Mouse (Mus musculus) MEL (cell line): ENCODE measurements around the gene Pm20d2. TPM values are rescaled to one million over a fixed set of nuclear protein-coding genes. Genes with fewer than 3 reads are reported as not detected.

Source experiments
- DNase-seq: peaks from one replicate; pipeline ENCODE4 v3.0.0; 2011; ENCODE audit warnings: low read depth, low spot score
- H3K27ac ChIP-seq: 2 replicates; pipeline ENCODE4 v1.5.1; 2012; ENCODE audit warnings: low read depth, mild to moderate bottlenecking, control low read depth, low read length, moderate library complexity; ENCODE audit not compliant: control insufficient read depth
- H3K27me3 ChIP-seq, 2 experiments: fragments of 150-350 bp in 1 of 2; sonication (generic) in 1 of 2; 2 replicates each; pipeline ENCODE4 v1.6.1; 2012; ENCODE audit warnings: low read length in 2 of 2, mild to moderate bottlenecking in 2 of 2, improper control_type of control experiment in 1 of 2, moderate library complexity in 1 of 2; ENCODE audit not compliant: insufficient read depth in 2 of 2, control insufficient read depth in 1 of 2
- H3K36me3 ChIP-seq, 2 experiments: 2 replicates each; pipeline ENCODE4 v1.6.1; 2012 to 2014; ENCODE audit warnings: low read length in 2 of 2, improper control_type of control experiment in 1 of 2, inconsistent platforms in 1 of 2, mild to moderate bottlenecking in 1 of 2; ENCODE audit not compliant: insufficient read depth in 2 of 2, control insufficient read depth in 1 of 2
- H3K4me1 ChIP-seq, 2 experiments: fragments of 150-350 bp in 1 of 2; sonication (generic) in 1 of 2; 2 replicates each; pipeline ENCODE4 v1.6.1; 2012; ENCODE audit warnings: low read length in 2 of 2, improper control_type of control experiment in 1 of 2, mild to moderate bottlenecking in 1 of 2; ENCODE audit not compliant: insufficient read depth in 2 of 2, control insufficient read depth in 1 of 2
- H3K4me3 ChIP-seq, 2 experiments: fragments of 150-350 bp in 1 of 2; sonication (generic) in 1 of 2; 2 replicates each; pipeline ENCODE4 v1.5.1; 2012; ENCODE audit warnings: low read depth in 2 of 2, low read length in 2 of 2, mild to moderate bottlenecking in 2 of 2, moderate library complexity in 2 of 2, control low read depth in 1 of 2, improper control_type of control experiment in 1 of 2; ENCODE audit not compliant: control insufficient read depth in 1 of 2, insufficient read depth in 1 of 2
- H3K79me2 ChIP-seq: 2 replicates; pipeline ENCODE4 v1.6.1; 2012; ENCODE audit warnings: mild to moderate bottlenecking, low read length, moderate library complexity; ENCODE audit not compliant: control insufficient read depth, poor library complexity, insufficient read depth
- H3K9ac ChIP-seq: 2 replicates; pipeline ENCODE4 v1.6.1; 2012; ENCODE audit warnings: low read depth, mild to moderate bottlenecking, control low read depth, low read length, moderate library complexity; ENCODE audit not compliant: control insufficient read depth, poor library complexity, severe bottlenecking
- H3K9me3 ChIP-seq: fragments of 150-350 bp; sonication (generic); replicated peaks from 2 replicates; pipeline ENCODE4 v1.6.1; 2012; ENCODE audit warnings: mild to moderate bottlenecking, low read length, improper control_type of control experiment, moderate library complexity; ENCODE audit not compliant: insufficient read depth
- ELF1 ChIP-seq: IDR thresholded peaks from 2 replicates; pipeline ENCODE4 v1.6.1; 2014; ENCODE audit warnings: low read depth, mild to moderate bottlenecking, inconsistent platforms, low read length, improper control_type of control experiment, moderate library complexity
- EP300 ChIP-seq, 2 experiments: IDR thresholded peaks; 2 replicates each; pipeline ENCODE4 v1.6.1; 2011; ENCODE audit warnings: improper control_type of control experiment in 2 of 2, low read length in 2 of 2, low read depth in 1 of 2, mild to moderate bottlenecking in 1 of 2
- ETS1 ChIP-seq: IDR thresholded peaks from 2 replicates; pipeline ENCODE4 v1.6.1; 2012; ENCODE audit warnings: low read depth, mild to moderate bottlenecking, inconsistent platforms, low read length, improper control_type of control experiment, moderate library complexity
- KAT2A ChIP-seq: conservative IDR thresholded peaks from 2 replicates; pipeline ENCODE4 v1.6.1; 2012; ENCODE audit warnings: low read depth, low read length, improper control_type of control experiment, inconsistent platforms
- MAFK ChIP-seq: IDR thresholded peaks from 2 replicates; pipeline ENCODE4 v1.6.1; 2011; ENCODE audit warnings: low read depth, mild to moderate bottlenecking, low read length, improper control_type of control experiment, borderline replicate concordance
- MEF2A ChIP-seq: IDR thresholded peaks from 2 replicates; pipeline ENCODE4 v1.6.1; 2014; ENCODE audit warnings: low read depth, mild to moderate bottlenecking, inconsistent platforms, low read length, improper control_type of control experiment; ENCODE audit not compliant: poor library complexity, insufficient replicate concordance, severe bottlenecking; ENCODE audit errors: extremely low read depth
- NELFE ChIP-seq: IDR thresholded peaks from 2 replicates; pipeline ENCODE4 v1.6.1; 2011; ENCODE audit warnings: low read depth, low read length, improper control_type of control experiment
- NRF1 ChIP-seq: IDR thresholded peaks from 2 replicates; pipeline ENCODE4 v1.6.1; 2014; ENCODE audit warnings: low read depth, mild to moderate bottlenecking, inconsistent platforms, low read length, improper control_type of control experiment, moderate library complexity; ENCODE audit not compliant: poor library complexity, insufficient read depth, severe bottlenecking
- POLR2A ChIP-seq, 2 experiments: IDR thresholded peaks; 2 replicates each; pipeline ENCODE4 v1.6.1; 2011 to 2012; ENCODE audit warnings: low read length in 2 of 2, mild to moderate bottlenecking in 2 of 2, control low read depth in 1 of 2, improper control_type of control experiment in 1 of 2, low read depth in 1 of 2, moderate library complexity in 1 of 2; ENCODE audit not compliant: control insufficient read depth in 1 of 2, insufficient read depth in 1 of 2, poor library complexity in 1 of 2
- POLR2AphosphoS2 ChIP-seq: IDR thresholded peaks from 2 replicates; pipeline ENCODE4 v1.6.1; 2011; ENCODE audit warnings: low read length, improper control_type of control experiment
- POLR2AphosphoS5 ChIP-seq: IDR thresholded peaks from 2 replicates; pipeline ENCODE4 v1.6.1; 2012; ENCODE audit warnings: low read depth, borderline replicate concordance, mild to moderate bottlenecking, inconsistent platforms, low read length, moderate library complexity, mixed read lengths
- RAD21 ChIP-seq: IDR thresholded peaks from 2 replicates; pipeline ENCODE4 v1.6.1; 2011; ENCODE audit warnings: mild to moderate bottlenecking, low read depth, low read length, improper control_type of control experiment
- SMC3 ChIP-seq: IDR thresholded peaks from 2 replicates; pipeline ENCODE4 v1.6.1; 2011; ENCODE audit warnings: low read depth, low read length, improper control_type of control experiment
- UBTF ChIP-seq: IDR thresholded peaks from 2 replicates; pipeline ENCODE4 v1.6.1; 2012; ENCODE audit warnings: low read depth, mild to moderate bottlenecking, inconsistent platforms, low read length, improper control_type of control experiment, moderate library complexity, borderline replicate concordance; ENCODE audit not compliant: insufficient read depth
- USF1 ChIP-seq: IDR thresholded peaks from 2 replicates; pipeline ENCODE4 v1.6.1; 2014; ENCODE audit warnings: low read depth, mild to moderate bottlenecking, inconsistent platforms, low read length, improper control_type of control experiment, moderate library complexity
- USF2 ChIP-seq, 2 experiments: IDR thresholded peaks; 2 replicates each; pipeline ENCODE4 v1.6.1; 2011 to 2012; ENCODE audit warnings: improper control_type of control experiment in 2 of 2, low read length in 2 of 2, borderline replicate concordance in 1 of 2, inconsistent platforms in 1 of 2, low read depth in 1 of 2, mild to moderate bottlenecking in 1 of 2; ENCODE audit not compliant: insufficient read depth in 1 of 2
- ZMIZ1 ChIP-seq: IDR thresholded peaks from 2 replicates; pipeline ENCODE4 v1.6.1; 2012; ENCODE audit warnings: low read depth, mild to moderate bottlenecking, inconsistent platforms, low read length, improper control_type of control experiment, moderate library complexity
- ZNF384 ChIP-seq: IDR thresholded peaks from 2 replicates; pipeline ENCODE4 v1.6.1; 2012; ENCODE audit warnings: low read depth, mild to moderate bottlenecking, inconsistent platforms, low read length, improper control_type of control experiment
- polyA plus RNA-seq, 2 experiments: library from polyadenylated mRNA; stranded (reverse) in 1 of 2; unstranded in 1 of 2; fragments of >175 nt in 1 of 2; fragments of >200 nt in 1 of 2; gene quantifications; 2 replicates each; pipeline versions ENCODE4 v1.2.1 to v1.2.4; 2012; ENCODE audit warnings: low replicate concordance in 2 of 2, low read depth in 1 of 2; ENCODE audit not compliant: insufficient read length in 2 of 2, insufficient read depth in 1 of 2, missing spikeins in 1 of 2
- total RNA-seq: library from RNA; depleted of rRNA; stranded (reverse); fragments of 300-350 nt; gene quantifications from 2 replicates; pipeline ENCODE4 v1.2.3, GENCODE M21; 2012

The Pm20d2 gene
- total and polyA plus RNA-seq, 3 experiments: not detected

DNA sequence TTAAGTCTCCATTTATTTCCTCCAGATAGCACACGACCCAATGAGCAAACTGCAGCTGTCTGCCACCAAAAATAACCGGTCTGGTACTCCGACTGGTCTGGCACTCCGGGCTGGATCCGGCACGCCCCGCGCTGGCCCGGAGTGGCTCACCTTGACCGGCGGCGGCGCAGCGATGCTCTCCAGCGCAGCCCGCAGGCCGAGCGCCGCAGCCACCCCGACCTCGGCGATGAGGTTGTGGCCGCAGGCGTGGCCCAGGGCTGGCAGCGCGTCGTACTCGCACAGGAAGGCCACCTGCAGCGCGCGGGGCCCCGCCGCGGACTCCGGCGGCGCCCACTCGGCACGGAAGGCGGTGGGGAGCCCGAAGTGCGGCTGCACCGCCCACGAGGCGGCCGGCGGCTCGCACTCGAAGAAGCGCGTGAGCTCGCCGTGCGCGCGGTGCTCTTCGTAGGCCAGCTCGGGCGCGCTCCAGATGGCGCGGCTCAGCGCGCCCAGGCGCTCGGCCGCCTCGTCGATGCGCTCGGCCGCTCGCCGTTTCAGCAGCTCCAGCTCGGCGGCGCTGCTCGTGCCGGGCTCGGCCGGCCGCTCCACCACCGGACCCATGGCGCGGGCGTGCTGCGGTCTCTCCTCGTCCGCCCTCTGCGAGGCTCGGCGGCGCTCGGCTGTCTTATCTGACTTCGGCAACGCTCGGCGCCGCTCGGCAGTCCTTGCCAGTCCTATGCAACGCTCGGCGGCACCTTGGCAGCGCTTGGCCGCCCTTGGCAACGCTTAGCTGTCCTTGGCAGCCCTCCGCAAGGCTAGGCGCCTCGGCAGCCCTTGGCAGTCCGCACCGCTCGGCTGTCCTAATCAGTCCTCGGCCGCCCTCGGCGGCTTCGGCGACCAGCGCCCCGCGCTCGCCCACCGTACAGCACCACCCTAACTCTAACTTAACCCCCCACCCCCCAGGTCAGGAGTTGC, 479 bp downstream of the Pm20d2 start:
- no peaks in the 10 kb centered on the region for H3K36me3 ChIP-seq
- no peaks in the 10 kb centered on the region for H3K9me3 ChIP-seq
- no peaks in the 10 kb centered on the region for H3K79me2 ChIP-seq
- TF ChIP-seq POLR2AphosphoS5 (no peak), EP300 (IDR thresholded peaks at IDR 0.05; ENCODE audit: low read depth in 1 of 2, low read length in 2 of 2) (no peak), POLR2AphosphoS2 (no peak), ZMIZ1 (no peak), ETS1 (no peak), ZNF384 (no peak), RAD21 (no peak), KAT2A (no peak), UBTF (no peak), POLR2A (IDR thresholded peaks at IDR 0.05; ENCODE audit: control insufficient read depth in 1 of 2, insufficient read depth in 1 of 2, low read depth in 1 of 2, low read length in 2 of 2, poor library complexity in 1 of 2) (no peak), MEF2A (no peak), ELF1 (no peak), USF2 (IDR thresholded peaks at IDR 0.05; ENCODE audit: borderline replicate concordance in 1 of 2, insufficient read depth in 1 of 2, low read depth in 1 of 2, low read length in 2 of 2) (no peak), USF1 (no peak), MAFK (no peak), NELFE (no peak)
- TF ChIP-seq, all 39 proteins: peak for 0
- H3K9ac ChIP-seq: no peak overlapping the region
- peaks cover 0 to 4% of the 10 kb centered on the region in 2 experiments; a peak in 2 of 4 replicates for H3K27me3 ChIP-seq
- H3K4me3 ChIP-seq: no peak overlapping the region
- no peak overlapping the region for H3K27ac ChIP-seq
- H3K4me1 ChIP-seq: no peaks in the 10 kb centered on the region
- no peak for DNase-seq

DNA sequence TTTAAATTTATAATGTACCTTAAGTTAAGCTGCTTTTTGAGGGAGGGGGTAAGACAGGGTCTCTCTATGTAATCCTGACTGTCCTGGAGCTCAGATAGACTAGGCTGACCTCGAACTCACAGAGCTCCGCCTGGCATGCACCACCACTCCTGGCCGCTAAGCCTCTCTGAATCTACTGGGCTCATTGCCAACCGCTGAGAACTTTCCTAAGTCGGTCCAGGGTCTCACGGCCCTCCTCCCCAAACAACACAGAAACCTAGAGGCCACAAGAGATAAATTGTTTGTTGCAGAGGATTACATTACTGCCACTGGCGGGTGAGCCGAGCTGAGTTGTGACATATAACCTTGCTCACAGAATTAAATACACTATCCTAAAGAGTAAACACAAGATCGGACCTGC, 1.4 kb downstream of the Pm20d2 start:
- no peak overlapping the region for H3K4me3 ChIP-seq
- peaks cover 0 to 4% of the 10 kb centered on the region in 2 experiments; a peak in 3 of 4 replicates for H3K27me3 ChIP-seq
- H3K27ac ChIP-seq: no peak overlapping the region
- H3K36me3 ChIP-seq: no peaks in the 10 kb centered on the region
- no peak for TF ChIP-seq SMC3
- TF ChIP-seq NRF1: no peak
- no peaks in the 10 kb centered on the region for H3K79me2 ChIP-seq
- no peak overlapping the region for H3K9ac ChIP-seq
- no peak for DNase-seq
- no peaks in the 10 kb centered on the region for H3K4me1 ChIP-seq
- H3K9me3 ChIP-seq: no peaks in the 10 kb centered on the region
